Mouse (Mus musculus): Measurements from ENCODE around the gene Copa. TPM values are rescaled to one million over a fixed set of nuclear protein-coding genes. Genes with fewer than 3 reads are reported as not detected.

The Copa gene
- polyA plus RNA-seq, 1 experiment: 163 TPM

DNA sequence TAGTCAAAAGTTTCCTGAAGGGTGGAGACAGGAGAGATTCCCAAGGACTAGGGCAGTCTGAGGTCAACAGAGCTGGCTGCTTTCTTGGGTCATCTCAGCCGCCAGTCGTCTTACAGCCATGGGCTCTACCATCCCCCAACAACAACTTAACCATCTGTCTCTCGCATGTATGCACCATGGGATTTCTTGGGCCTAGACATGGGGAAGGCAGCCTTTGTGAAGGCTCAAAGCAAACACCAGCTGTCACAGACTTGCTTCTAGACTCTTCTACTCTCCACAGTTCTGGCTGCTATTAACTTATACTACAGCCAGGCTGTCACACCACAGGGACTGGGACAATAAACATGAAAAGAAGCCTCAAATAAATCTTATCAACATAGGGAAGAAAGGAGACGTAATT lies 10.8 kb upstream of the Copa start:
- Histone ChIP-seq H3K4me3 (ENCODE audit: low read depth, low read length) (no peak overlapping the region), H3K27ac (ENCODE audit: insufficient read depth, low read length) (no peak overlapping the region), H3K9me3 (replicated peaks; ENCODE audit: control insufficient read depth, insufficient read depth, low read length, poor library complexity, severe bottlenecking) (no peaks in the 10 kb centered on the region), H3K9ac (ENCODE audit: low read depth, poor library complexity, severe bottlenecking) (no peak overlapping the region), H3K4me1 (ENCODE audit: control insufficient read depth, insufficient read depth, low read length) (no peaks in the 10 kb centered on the region), H3K27me3 (ENCODE audit: control insufficient read depth, insufficient read depth, low read length, poor library complexity, severe bottlenecking) (no peaks in the 10 kb centered on the region), H3K36me3 (ENCODE audit: control insufficient read depth, insufficient read depth, low read length, poor library complexity, severe bottlenecking) (peaks cover 21% of the 10 kb centered on the region)
- TF ChIP-seq POLR2A (IDR thresholded peaks at IDR 0.05; ENCODE audit: insufficient read depth, low read length): no peak
- no peak for TF ChIP-seq CTCF (IDR thresholded peaks at IDR 0.05; ENCODE audit: low read depth, low read length)
- no peak for TF ChIP-seq EP300 (IDR thresholded peaks at IDR 0.05; ENCODE audit: insufficient read depth, low read depth, low read length)

DNA sequence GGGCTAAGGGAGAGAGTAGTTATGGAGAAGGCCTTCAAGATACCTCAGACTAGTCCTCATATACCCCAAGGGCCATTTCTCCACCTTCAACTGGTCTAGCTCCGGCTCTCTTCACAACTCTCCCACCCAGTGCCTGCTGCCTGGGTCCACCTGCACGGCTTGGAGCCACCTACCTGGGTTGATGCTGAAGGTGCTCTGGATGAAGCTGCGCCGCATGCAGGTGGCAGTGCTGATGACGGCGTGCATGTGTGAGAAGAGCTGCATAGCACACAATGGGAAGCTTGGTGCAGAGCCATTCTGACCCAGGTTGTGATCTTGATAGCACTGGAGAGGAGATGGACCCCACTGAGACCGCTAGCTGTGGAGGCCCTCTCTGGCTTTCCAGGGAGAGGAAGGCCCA lies 9.7 kb upstream of the Copa start:
- H3K4me3 ChIP-seq (ENCODE audit: low read depth, low read length): no peak overlapping the region
- H3K27ac ChIP-seq (ENCODE audit: insufficient read depth, low read length): no peak overlapping the region
- H3K4me1 ChIP-seq (ENCODE audit: control insufficient read depth, insufficient read depth, low read length): no peaks in the 10 kb centered on the region
- no peaks in the 10 kb centered on the region for H3K27me3 ChIP-seq (ENCODE audit: control insufficient read depth, insufficient read depth, low read length, poor library complexity, severe bottlenecking)
- H3K9ac ChIP-seq (ENCODE audit: low read depth, poor library complexity, severe bottlenecking): no peak overlapping the region
- H3K36me3 ChIP-seq (ENCODE audit: control insufficient read depth, insufficient read depth, low read length, poor library complexity, severe bottlenecking): peaks cover 21% of the 10 kb centered on the region
- TF ChIP-seq POLR2A (IDR thresholded peaks at IDR 0.05; ENCODE audit: insufficient read depth, low read length): no peak
- TF ChIP-seq EP300 (IDR thresholded peaks at IDR 0.05; ENCODE audit: insufficient read depth, low read depth, low read length): no peak
- TF ChIP-seq CTCF (IDR thresholded peaks at IDR 0.05; ENCODE audit: low read depth, low read length): no peak
- H3K9me3 ChIP-seq (replicated peaks; ENCODE audit: control insufficient read depth, insufficient read depth, low read length, poor library complexity, severe bottlenecking): no peaks in the 10 kb centered on the region

DNA sequence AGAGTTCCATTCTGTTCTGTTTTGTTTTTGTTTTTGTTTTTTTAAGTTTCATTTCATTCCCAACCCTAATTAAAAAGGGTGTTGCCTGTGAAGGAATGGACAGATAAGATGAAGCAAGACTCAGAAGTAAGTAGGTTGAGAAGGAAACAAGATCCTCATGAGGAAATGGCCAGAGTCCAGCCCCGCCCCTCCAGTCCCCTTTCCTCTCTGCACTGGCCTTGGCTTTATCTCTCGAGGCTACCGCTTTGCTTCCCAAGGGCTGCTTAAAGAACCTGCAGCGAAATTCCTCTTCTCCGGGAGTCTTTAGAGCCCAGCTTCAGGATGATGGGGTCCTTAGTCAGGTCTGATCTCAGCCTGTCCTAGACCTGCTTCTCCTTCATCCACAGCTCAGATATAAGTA lies 4.3 kb upstream of the Copa start:
- no peaks in the 10 kb centered on the region for H3K9me3 ChIP-seq (replicated peaks; ENCODE audit: control insufficient read depth, insufficient read depth, low read length, poor library complexity, severe bottlenecking)
- H3K4me3 ChIP-seq (ENCODE audit: low read depth, low read length): no peak overlapping the region
- no peak overlapping the region for H3K9ac ChIP-seq (ENCODE audit: low read depth, poor library complexity, severe bottlenecking)
- H3K27me3 ChIP-seq (ENCODE audit: control insufficient read depth, insufficient read depth, low read length, poor library complexity, severe bottlenecking): no peaks in the 10 kb centered on the region
- H3K4me1 ChIP-seq (ENCODE audit: control insufficient read depth, insufficient read depth, low read length): no peaks in the 10 kb centered on the region
- H3K27ac ChIP-seq (ENCODE audit: insufficient read depth, low read length): no peak overlapping the region
- no peak for TF ChIP-seq POLR2A (IDR thresholded peaks at IDR 0.05; ENCODE audit: insufficient read depth, low read length)
- peaks cover 25% of the 10 kb centered on the region for H3K36me3 ChIP-seq (ENCODE audit: control insufficient read depth, insufficient read depth, low read length, poor library complexity, severe bottlenecking)

DNA sequence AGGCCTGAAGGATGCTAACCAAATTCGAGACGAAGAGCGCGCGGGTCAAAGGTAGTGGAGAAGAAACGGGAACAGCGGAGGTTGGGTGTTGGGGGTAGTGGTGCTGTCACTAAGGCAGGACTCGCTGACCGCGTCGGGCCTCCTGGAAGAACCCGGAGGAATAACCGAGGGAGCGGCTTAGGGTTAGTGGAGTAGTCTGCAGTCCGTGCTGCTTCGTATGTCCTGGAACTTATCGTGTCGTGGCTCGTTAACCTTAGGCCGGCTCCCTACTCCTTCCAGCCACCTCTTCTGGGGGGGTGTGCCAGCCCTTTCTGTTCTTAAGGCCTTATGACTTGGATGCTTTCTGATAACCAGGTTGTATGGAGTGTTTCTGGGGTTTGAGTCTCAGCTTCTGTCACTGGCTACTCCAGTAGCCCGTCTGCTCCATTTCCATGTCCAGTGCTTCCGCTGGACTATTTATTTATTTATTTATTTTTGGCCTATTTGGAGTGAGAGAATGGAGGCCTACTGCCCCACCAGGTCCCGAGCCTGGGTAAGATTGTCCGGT lies 643 bp downstream of the Copa start:
- H3K4me3 ChIP-seq (ENCODE audit: low read depth, low read length): peak overlapping the region; percentile 93
- no peak for TF ChIP-seq EP300 (IDR thresholded peaks at IDR 0.05; ENCODE audit: insufficient read depth, low read depth, low read length)
- TF ChIP-seq POLR2A (IDR thresholded peaks at IDR 0.05; ENCODE audit: insufficient read depth, low read length): no peak
- no peak for TF ChIP-seq CTCF (IDR thresholded peaks at IDR 0.05; ENCODE audit: low read depth, low read length)
- no peak overlapping the region for H3K27ac ChIP-seq (ENCODE audit: insufficient read depth, low read length)
- H3K4me1 ChIP-seq (ENCODE audit: control insufficient read depth, insufficient read depth, low read length): no peaks in the 10 kb centered on the region
- no peaks in the 10 kb centered on the region for H3K27me3 ChIP-seq (ENCODE audit: control insufficient read depth, insufficient read depth, low read length, poor library complexity, severe bottlenecking)
- H3K9me3 ChIP-seq (replicated peaks; ENCODE audit: control insufficient read depth, insufficient read depth, low read length, poor library complexity, severe bottlenecking): no peaks in the 10 kb centered on the region
- peak overlapping the region; percentile 97 for H3K9ac ChIP-seq (ENCODE audit: low read depth, poor library complexity, severe bottlenecking)
- H3K36me3 ChIP-seq (ENCODE audit: control insufficient read depth, insufficient read depth, low read length, poor library complexity, severe bottlenecking): peaks cover 9% of the 10 kb centered on the region

- Histone ChIP-seq H3K4me3 (ENCODE audit: low read depth, low read length) (no peak overlapping the region), H3K9me3 (replicated peaks; ENCODE audit: control insufficient read depth, insufficient read depth, low read length, poor library complexity, severe bottlenecking) (no peaks in the 10 kb centered on the region), H3K36me3 (ENCODE audit: control insufficient read depth, insufficient read depth, low read length, poor library complexity, severe bottlenecking) (peaks cover 35% of the 10 kb centered on the region), H3K4me1 (ENCODE audit: control insufficient read depth, insufficient read depth, low read length) (no peaks in the 10 kb centered on the region), H3K27me3 (ENCODE audit: control insufficient read depth, insufficient read depth, low read length, poor library complexity, severe bottlenecking) (no peaks in the 10 kb centered on the region), H3K9ac (ENCODE audit: low read depth, poor library complexity, severe bottlenecking) (no peak overlapping the region), H3K27ac (ENCODE audit: insufficient read depth, low read length) (no peak overlapping the region)
- TF ChIP-seq EP300 (IDR thresholded peaks at IDR 0.05; ENCODE audit: insufficient read depth, low read depth, low read length): no peak
- no peak for TF ChIP-seq POLR2A (IDR thresholded peaks at IDR 0.05; ENCODE audit: insufficient read depth, low read length)
Measured at GRCm38 (mm10) chr1:172093522-172093921, 11.2 kb downstream of the Copa start.

GRCm38 (mm10) chr1:172094295-172094694 lies 12.0 kb downstream of the Copa start:
- Histone ChIP-seq H3K36me3 (ENCODE audit: control insufficient read depth, insufficient read depth, low read length, poor library complexity, severe bottlenecking) (peaks cover 32% of the 10 kb centered on the region), H3K4me1 (ENCODE audit: control insufficient read depth, insufficient read depth, low read length) (no peaks in the 10 kb centered on the region), H3K9ac (ENCODE audit: low read depth, poor library complexity, severe bottlenecking) (no peak overlapping the region), H3K27ac (ENCODE audit: insufficient read depth, low read length) (no peak overlapping the region), H3K9me3 (replicated peaks; ENCODE audit: control insufficient read depth, insufficient read depth, low read length, poor library complexity, severe bottlenecking) (no peaks in the 10 kb centered on the region), H3K27me3 (ENCODE audit: control insufficient read depth, insufficient read depth, low read length, poor library complexity, severe bottlenecking) (no peaks in the 10 kb centered on the region), H3K4me3 (ENCODE audit: low read depth, low read length) (no peak overlapping the region)
- no peak for TF ChIP-seq EP300 (IDR thresholded peaks at IDR 0.05; ENCODE audit: insufficient read depth, low read depth, low read length)
- no peak for TF ChIP-seq POLR2A (IDR thresholded peaks at IDR 0.05; ENCODE audit: insufficient read depth, low read length)
- no peak for TF ChIP-seq CTCF (IDR thresholded peaks at IDR 0.05; ENCODE audit: low read depth, low read length)

Measured in ES-Bruce4 (cell line).